Mouse (Mus musculus) kidney, adult 8-10 months (tissue): ENCODE data around the gene Shox2.

Source experiments
- DNase-seq, 2 experiments: peaks; one replicate each; pipeline ENCODE4 v3.0.0; 2022

The Shox2 gene

GRCm38 (mm10) chr3:66959972-66960371 lies 21.6 kb downstream of the Shox2 start:
- no peak for DNase-seq

- no peak for DNase-seq
Observed at GRCm38 (mm10) chr3:66955126-66955525, 26.4 kb downstream of the Shox2 start.

DNA sequence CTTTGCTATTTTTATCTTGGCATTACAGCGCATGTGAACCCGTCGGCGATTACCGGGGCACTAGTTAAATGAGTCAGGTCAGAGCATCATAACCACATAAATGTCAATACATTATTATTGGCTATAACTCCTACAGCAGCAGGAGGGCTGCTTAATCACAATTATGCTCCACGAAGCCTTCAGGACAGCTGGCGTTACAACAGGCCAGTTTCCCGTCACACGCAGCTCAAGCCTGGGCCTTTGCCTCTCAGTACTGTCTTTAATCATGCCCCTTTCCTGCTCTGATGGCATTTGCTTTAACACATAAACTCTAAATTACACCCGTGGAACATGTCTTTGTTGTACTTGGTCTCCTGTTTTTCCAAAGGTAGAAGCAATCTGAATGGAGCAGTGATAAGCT lies 41.9 kb downstream of the Shox2 start:
- DNase-seq: no peak

GRCm38 (mm10) chr3:66922436-66922835 lies 59.1 kb downstream of the Shox2 start:
- DNase-seq: no peak
